Mouse (Mus musculus) heart, postnatal 0 days (tissue): Measurements from ENCODE around the gene Slc22a16. TPM values are rescaled to one million over a fixed set of nuclear protein-coding genes. Genes with fewer than 3 reads are reported as not detected.

Experiments
- ATAC-seq: fragments of 200-750 bp; cut with Nextera tagmentation; 2 replicates; pipeline ENCODE4 v1.8.0; 2017; ENCODE audit warnings: low read depth, moderate number of reproducible peaks, moderate library complexity; ENCODE audit not compliant: insufficient read depth
- DNase-seq: peaks from one replicate; pipeline ENCODE4 v3.0.0-alpha.2; 2016; ENCODE audit warnings: low spot score
- H3K27ac ChIP-seq: fragments of 300-500 bp; sonication (generic); 2 replicates; pipeline ENCODE4 v1.5.1; 2014; ENCODE audit warnings: low read depth, mild to moderate bottlenecking
- H3K27me3 ChIP-seq: fragments of 300-500 bp; sonication (generic); 2 replicates; pipeline ENCODE4 v1.6.1; 2014; ENCODE audit warnings: low read length, mixed read lengths; ENCODE audit not compliant: control insufficient read depth, insufficient read depth
- H3K36me3 ChIP-seq: fragments of 300-500 bp; sonication (generic); replicated peaks from 2 replicates; pipeline ENCODE4 v1.6.1; 2014; ENCODE audit warnings: low read length, mixed read lengths; ENCODE audit not compliant: control insufficient read depth, insufficient read depth
- H3K4me1 ChIP-seq: fragments of 300-500 bp; sonication (generic); 2 replicates; pipeline ENCODE4 v1.6.1; 2014; ENCODE audit warnings: antibody characterized with exemption; ENCODE audit not compliant: control insufficient read depth, insufficient read depth
- H3K4me2 ChIP-seq: fragments of 300-500 bp; sonication (generic); 2 replicates; pipeline ENCODE4 v1.6.1; 2014; ENCODE audit warnings: low read depth, mild to moderate bottlenecking, low read length, moderate library complexity
- H3K4me3 ChIP-seq: fragments of 300-500 bp; sonication (generic); 2 replicates; pipeline ENCODE4 v1.5.1; 2014; ENCODE audit warnings: low read depth, low read length
- H3K9ac ChIP-seq: fragments of 300-500 bp; sonication (generic); replicated peaks from 2 replicates; pipeline ENCODE4 v1.6.1; 2014; ENCODE audit warnings: low read depth, low read length, mixed read lengths
- H3K9me3 ChIP-seq: fragments of 300-500 bp; sonication (generic); replicated peaks from 2 replicates; pipeline ENCODE4 v1.6.1; 2016; ENCODE audit warnings: low read length; ENCODE audit not compliant: control insufficient read depth
- CTCF ChIP-seq: IDR thresholded peaks from 2 replicates; pipeline ENCODE4 v1.5.1; 2016; ENCODE audit warnings: antibody characterized with exemption, control low read depth, low read depth
- EP300 ChIP-seq: IDR thresholded peaks from 2 replicates; pipeline ENCODE4 v1.6.1; 2016; ENCODE audit warnings: antibody characterized with exemption, low read depth
- WGBS: fragments of 180-500 bp; shearing (Covaris S2); extraction: QIAGEN DNeasy Blood & Tissue Kit; methylation state at CpG from one replicate; pipeline ENCODE4 v1.1.7; 2014; 5-methylcytosine and 5-hydroxymethylcytosine counted together
- polyA plus RNA-seq: library from polyadenylated mRNA; unstranded; fragments of >200 nt; fragmentation: Nextera tagmentation; extraction: Ambion mirVana; gene quantifications from 2 replicates; pipeline ENCODE4 v1.2.1, GENCODE M21; 2015
- total RNA-seq: library from RNA; depleted of rRNA; stranded (reverse); fragments of >200 nt; gene quantifications from 2 replicates; pipeline ENCODE4 v1.2.3, GENCODE M21; 2014; ENCODE audit warnings: low replicate concordance

The Slc22a16 gene
- total and polyA plus RNA-seq, 2 experiments from 2014 or later, result not detected

DNA sequence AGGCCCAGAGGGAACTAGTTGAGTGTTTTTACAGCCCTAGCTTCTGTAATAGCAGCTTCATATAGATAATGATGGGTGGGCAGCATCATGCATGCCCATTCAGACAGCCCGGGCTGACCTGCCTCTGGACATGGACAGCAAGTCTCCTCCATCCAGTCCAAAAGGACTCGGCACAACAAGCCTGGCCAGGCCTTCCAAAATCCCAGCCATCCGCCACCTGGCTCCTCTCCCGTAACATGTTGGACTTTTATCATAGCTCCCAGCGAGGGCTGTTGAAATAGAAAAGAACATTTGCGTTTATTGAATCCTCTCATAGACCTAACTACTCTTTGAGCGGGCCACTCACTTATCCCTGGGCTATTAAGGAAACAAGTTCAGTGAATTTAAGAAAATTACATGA is 71.8 kb downstream of the Slc22a16 start:
- no peak for DNase-seq
- TF ChIP-seq EP300 (no peak), CTCF (no peak)
- H3K27ac ChIP-seq, result no peak overlapping the region
- no peaks in the 10 kb centered on the region; the same call in 1 of the 2 replicates for H3K36me3 ChIP-seq
- 79% methylated on average over 7 of the region's 7 CpGs for WGBS
- peaks cover 4% of the 10 kb centered on the region; the same call in 1 of the 2 replicates for H3K4me1 ChIP-seq
- H3K9me3 ChIP-seq, result no peaks in the 10 kb centered on the region
- no peaks in the 10 kb centered on the region for H3K27me3 ChIP-seq
- no peak overlapping the region for H3K4me2 ChIP-seq
- no peak overlapping the region for H3K4me3 ChIP-seq
- no peak overlapping the region for H3K9ac ChIP-seq
- no peak for ATAC-seq

DNA sequence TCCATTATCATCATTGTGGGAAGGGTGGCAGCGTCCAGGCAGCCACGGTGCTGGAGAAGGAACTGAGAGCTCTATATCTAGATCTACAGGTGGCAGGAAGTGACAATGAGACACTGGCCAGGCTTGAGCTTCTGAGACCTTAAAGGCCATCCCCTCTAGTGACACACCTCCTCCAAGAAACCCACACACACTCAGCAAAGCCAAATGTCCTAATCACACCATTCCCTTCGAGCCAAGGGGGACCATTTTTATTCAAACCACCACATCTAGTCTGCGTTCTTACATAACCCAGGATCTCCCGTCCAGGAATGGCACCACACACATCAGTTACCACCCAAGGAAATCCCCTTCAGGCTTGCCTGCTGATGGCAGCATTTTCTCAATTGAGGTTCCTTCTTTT is 73.0 kb downstream of the Slc22a16 start:
- Histone ChIP-seq H3K9me3 (no peaks in the 10 kb centered on the region), H3K27me3 (no peaks in the 10 kb centered on the region), H3K9ac (no peak overlapping the region), H3K36me3 (no peaks in the 10 kb centered on the region; the same call in 1 of the 2 replicates), H3K4me3 (no peak overlapping the region), H3K4me1 (no peaks in the 10 kb centered on the region), H3K27ac (no peak overlapping the region), H3K4me2 (no peak overlapping the region)
- TF ChIP-seq EP300 (no peak), CTCF (no peak)
- WGBS, result 75% methylated on average over 5 of the region's 5 CpGs
- ATAC-seq, result no peak
- DNase-seq, result no peak

DNA sequence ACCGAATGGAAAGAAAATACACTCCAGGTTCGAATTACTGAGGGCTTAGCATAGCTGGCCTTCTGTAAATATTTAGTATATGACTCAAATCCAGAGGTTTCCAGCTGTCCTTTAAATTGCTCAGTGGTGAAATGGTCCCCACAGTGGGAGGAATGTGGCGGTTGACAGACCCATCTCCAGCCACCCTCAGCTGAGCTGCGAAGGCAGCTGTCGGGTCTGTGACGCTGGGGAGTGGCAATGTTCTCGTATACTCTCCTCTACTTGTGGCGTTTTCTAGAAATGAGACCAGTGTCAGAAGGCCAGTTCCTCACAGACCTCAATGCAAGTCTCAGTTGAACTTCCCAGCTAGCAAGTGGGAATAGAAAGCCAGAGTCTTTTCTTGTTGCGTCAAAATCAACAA is 74.3 kb downstream of the Slc22a16 start:
- 54% methylated on average over 9 of the region's 9 CpGs for WGBS
- no peaks in the 10 kb centered on the region for H3K4me1 ChIP-seq
- ATAC-seq (no peak), DNase-seq (no peak)
- no peak overlapping the region for H3K4me2 ChIP-seq
- TF ChIP-seq CTCF, result no peak
- no peak for TF ChIP-seq EP300
- no peaks in the 10 kb centered on the region for H3K27me3 ChIP-seq
- no peak overlapping the region for H3K27ac ChIP-seq
- no peaks in the 10 kb centered on the region for H3K9me3 ChIP-seq
- H3K36me3 ChIP-seq, result no peaks in the 10 kb centered on the region; the same call in none of the 2 replicates
- H3K9ac ChIP-seq, result no peak overlapping the region
- H3K4me3 ChIP-seq, result no peak overlapping the region

DNA sequence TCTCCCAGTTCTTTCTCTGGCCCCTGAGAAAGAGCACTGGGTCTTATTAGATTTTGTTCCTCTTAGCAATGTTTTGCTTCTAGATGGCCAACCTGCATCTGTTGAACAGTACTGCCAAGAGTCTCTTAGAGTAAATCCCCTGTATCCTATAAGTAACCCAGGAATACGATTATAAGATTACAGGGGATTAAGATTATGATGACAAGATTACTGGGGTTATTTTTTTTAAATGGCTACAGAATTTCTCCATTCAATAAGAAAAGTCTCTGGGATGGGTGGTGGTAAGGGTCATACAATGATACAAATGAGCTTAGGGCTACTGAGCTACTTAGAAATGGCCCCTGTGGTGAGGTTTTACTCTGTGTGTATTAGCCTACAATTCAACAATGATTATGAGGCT is 75.2 kb downstream of the Slc22a16 start:
- TF ChIP-seq EP300, result no peak
- no peak for TF ChIP-seq CTCF
- Histone ChIP-seq H3K4me1 (no peaks in the 10 kb centered on the region), H3K9me3 (no peaks in the 10 kb centered on the region), H3K36me3 (no peaks in the 10 kb centered on the region; the same call in none of the 2 replicates), H3K27me3 (no peaks in the 10 kb centered on the region), H3K27ac (no peak overlapping the region), H3K4me3 (no peak overlapping the region), H3K9ac (no peak overlapping the region), H3K4me2 (no peak overlapping the region)
- DNase-seq, result no peak
- ATAC-seq, result no peak
- WGBS, result 70% methylated on average over 1 of the region's 1 CpGs

DNA sequence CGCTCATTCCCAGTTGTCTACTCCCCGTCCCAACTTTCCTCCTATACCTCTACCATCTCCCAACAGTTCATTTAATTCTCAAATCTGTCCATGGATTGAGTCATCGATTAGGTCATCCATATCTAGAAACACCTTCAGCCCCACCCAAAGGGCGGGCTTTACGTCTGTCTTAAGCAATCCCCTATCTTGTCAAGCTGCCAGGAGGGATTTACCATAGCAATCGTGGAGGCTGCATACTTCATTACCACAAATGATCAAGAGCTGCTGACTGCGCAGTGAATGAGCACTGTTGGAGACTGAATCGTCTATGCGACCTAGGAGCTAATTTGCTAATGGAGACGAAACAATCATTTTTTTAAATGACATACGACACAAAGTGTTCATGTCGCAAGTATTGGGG is 78.6 kb downstream of the Slc22a16 start:
- no peaks in the 10 kb centered on the region for H3K9me3 ChIP-seq
- H3K9ac ChIP-seq, result no peak overlapping the region
- DNase-seq (no peak), ATAC-seq (no peak)
- no peak overlapping the region for H3K4me3 ChIP-seq
- H3K4me1 ChIP-seq, result no peaks in the 10 kb centered on the region
- 84% methylated on average over 12 of the region's 12 CpGs for WGBS
- H3K4me2 ChIP-seq, result no peak overlapping the region
- no peak overlapping the region for H3K27ac ChIP-seq
- TF ChIP-seq EP300 (no peak), CTCF (no peak)
- H3K27me3 ChIP-seq, result no peaks in the 10 kb centered on the region
- no peaks in the 10 kb centered on the region; the same call in 1 of the 2 replicates for H3K36me3 ChIP-seq

DNA sequence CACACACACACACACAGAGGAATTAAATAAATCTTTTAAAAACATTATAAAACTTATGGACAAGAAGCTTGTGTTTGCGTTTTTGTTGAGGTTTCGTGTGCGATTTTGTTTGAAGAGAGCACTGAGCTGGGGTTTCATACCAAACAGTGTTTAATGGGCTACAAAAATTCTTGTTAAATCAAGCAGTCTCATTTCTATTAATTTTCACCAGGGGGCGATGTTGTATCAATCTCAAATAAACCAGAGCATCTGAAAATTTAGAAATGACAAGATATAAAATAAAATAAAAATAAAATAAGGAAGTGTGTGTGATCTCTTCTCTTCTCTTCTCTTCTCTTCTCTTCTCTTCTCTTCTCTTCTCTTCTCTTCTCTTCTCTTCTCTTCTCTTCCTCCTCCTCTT is 79.5 kb downstream of the Slc22a16 start:
- H3K4me3 ChIP-seq, result no peak overlapping the region
- ATAC-seq, result no peak
- no peak overlapping the region for H3K9ac ChIP-seq
- DNase-seq, result no peak
- H3K4me2 ChIP-seq, result no peak overlapping the region
- no peaks in the 10 kb centered on the region for H3K9me3 ChIP-seq
- no peaks in the 10 kb centered on the region; the same call in 1 of the 2 replicates for H3K36me3 ChIP-seq
- no peaks in the 10 kb centered on the region for H3K4me1 ChIP-seq
- 31% methylated on average over 4 of the region's 4 CpGs for WGBS
- no peaks in the 10 kb centered on the region for H3K27me3 ChIP-seq
- TF ChIP-seq EP300, result no peak
- peak; percentile 45 for TF ChIP-seq CTCF
- no peak overlapping the region for H3K27ac ChIP-seq
